Mouse (Mus musculus): Measurements from ENCODE around the gene Fbxw9.

DNA sequence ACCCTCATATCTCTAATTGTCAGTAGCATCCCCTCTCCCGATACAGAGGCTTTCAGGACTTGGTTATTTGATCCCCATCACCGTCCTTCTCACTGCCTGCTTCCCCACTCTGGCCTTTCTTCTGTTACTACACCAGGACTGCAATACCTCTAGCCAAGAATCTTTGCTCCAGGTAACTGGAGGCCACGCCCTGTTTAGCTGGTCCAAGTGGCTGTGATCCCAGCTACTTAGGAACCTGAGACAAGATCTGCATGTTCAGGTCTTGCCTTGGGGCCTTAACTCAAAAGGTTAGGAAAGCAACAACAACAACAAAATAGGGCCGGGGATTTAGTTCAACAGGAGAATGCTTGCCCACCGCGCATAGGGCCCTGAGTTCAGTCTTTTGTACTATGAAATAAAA is 16.2 kb upstream of the Fbxw9 start:
- TF ChIP-seq POLR2AphosphoS2 (IDR thresholded peaks at IDR 0.05; ENCODE audit: insufficient read length, low read depth) (no peak), TCF3 (IDR thresholded peaks at IDR 0.05; ENCODE audit: insufficient read length, low read depth) (no peak), TCF12 (IDR thresholded peaks at IDR 0.05; ENCODE audit: insufficient read depth, poor library complexity, severe bottlenecking) (no peak), E2F4 (IDR thresholded peaks at IDR 0.05; ENCODE audit: insufficient read depth) (no peak), CEBPB (IDR thresholded peaks at IDR 0.05; ENCODE audit: insufficient read depth, poor library complexity, severe bottlenecking) (no peak), MAX (IDR thresholded peaks at IDR 0.05; ENCODE audit: low read depth) (no peak)

Data from myocyte (in vitro differentiated cells).